Mouse (Mus musculus): ENCODE data around the gene S1pr5.
"Not testable (repeated sequence)": the region's sequence is repeated elsewhere in the genome, so short reads cannot be mapped to it uniquely, and the experiment has no call there.

S1pr5 gene

GRCm38 (mm10) chr9:21238004-21238732 lies 10.1 kb downstream of the S1pr5 start:
- no peak for DNase-seq (ENCODE audit: extremely low read depth, low read depth)

GRCm38 (mm10) chr9:21237368-21238003 lies 10.8 kb downstream of the S1pr5 start:
- no peak for DNase-seq (ENCODE audit: extremely low read depth, low read depth)

DNA sequence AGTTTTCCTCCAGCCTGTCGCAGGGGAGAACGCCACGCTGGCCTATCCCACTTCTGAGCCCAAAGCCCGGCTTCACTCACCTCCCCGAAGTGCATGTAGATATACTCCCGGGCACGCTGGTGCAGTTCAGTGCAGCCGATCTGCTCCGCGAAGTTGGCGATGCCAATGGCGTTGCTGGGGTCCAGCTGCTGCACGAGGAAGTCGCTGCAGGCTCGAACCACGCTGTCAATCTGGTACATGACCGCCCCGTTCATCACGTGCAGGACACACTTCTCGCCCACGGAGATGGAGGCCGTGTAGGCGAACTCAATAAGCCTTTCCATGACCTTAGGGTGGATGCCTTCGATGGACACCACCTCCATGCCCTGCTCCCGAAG lies 11.3 kb downstream of the S1pr5 start:
- no peak for DNase-seq (ENCODE audit: extremely low read depth, low read depth)

- no peak for DNase-seq (ENCODE audit: extremely low read depth, low read depth)
Observed at GRCm38 (mm10) chr9:21235341-21235740, 12.9 kb downstream of the S1pr5 start.

DNA sequence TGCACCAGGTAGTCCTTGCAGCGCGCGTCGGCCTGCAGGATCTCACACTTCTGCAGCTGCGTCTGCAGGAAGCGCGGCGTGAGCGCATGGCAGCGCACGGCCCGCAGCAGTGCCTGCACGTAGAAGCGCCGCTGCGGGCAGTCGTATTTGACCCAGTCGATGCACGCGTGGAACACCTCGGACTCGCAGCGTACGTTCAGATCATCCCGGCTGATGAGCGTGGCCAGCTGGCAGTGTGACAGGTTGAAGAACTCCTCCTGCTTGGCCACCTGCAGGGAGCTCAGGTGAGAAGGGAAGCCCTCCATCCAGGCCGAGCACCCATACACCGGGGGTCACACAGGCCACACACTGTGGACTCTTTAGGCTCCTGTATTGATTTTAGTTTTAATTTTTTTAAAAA lies 14.4 kb downstream of the S1pr5 start:
- DNase-seq (ENCODE audit: extremely low read depth, low read depth), result no peak

- DNase-seq (ENCODE audit: extremely low read depth, low read depth), result no peak
Observed at GRCm38 (mm10) chr9:21233366-21233765, 14.9 kb downstream of the S1pr5 start.

DNA sequence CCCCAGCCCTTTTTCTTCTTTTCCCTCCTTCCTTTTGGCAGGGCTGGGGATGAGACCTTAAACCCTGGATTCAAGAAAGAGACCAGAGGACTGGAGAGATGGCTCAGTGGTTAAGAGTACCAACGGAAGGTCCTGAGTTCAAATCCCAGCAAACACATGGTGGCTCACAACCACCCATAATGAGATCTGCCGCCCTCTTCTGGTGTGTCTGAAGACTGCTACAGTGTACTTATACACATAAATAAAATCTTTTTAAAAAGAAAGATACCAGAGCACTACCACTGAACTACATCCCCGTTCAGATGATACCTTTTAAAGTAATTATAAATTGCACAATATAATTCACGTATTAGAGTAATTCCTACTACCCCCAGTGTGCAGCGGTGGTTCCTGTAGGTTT lies 15.4 kb downstream of the S1pr5 start:
- no peak for DNase-seq (ENCODE audit: extremely low read depth, low read depth)

DNA sequence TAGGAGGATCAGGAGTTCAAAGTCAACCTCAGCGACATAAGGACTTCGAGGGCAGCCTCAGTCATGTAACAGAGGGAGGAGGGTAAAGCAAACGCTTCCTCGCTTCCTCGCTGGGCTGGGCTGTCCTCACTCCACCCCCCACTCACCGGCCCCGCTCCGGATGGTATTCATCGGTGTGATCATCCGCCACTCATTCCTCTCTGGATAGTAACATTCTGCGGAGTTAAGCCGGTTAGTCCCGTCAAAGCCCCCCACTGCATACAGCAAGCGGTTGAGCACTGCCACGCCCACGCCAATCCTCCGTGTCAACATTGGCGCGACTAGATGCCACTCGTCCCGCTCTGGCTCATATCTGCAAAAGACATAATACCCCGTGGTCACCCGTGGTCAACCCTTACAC lies 16.7 kb downstream of the S1pr5 start:
- DNase-seq (ENCODE audit: extremely low read depth, low read depth), result no peak

DNA sequence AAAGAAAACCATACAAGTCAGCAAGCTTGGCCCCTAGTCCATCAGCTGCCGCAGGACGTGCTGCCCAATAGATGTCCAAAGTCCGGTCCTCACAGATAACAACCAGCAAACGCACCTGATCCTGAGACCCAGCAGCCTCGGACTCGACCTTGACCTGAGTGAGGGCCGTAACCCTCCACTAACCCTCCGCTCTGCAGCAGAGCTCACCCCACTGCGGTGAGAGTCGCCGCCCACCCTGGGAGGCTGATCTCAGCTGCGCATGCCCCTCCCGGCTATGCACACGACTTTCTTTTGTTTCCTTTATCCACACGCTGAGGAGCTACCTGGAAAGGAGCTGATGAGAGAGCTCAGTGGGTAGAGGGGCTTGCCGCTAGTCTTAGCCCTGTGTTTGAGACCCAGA lies 20.9 kb downstream of the S1pr5 start:
- DNase-seq (ENCODE audit: extremely low read depth, low read depth), result no peak

DNA sequence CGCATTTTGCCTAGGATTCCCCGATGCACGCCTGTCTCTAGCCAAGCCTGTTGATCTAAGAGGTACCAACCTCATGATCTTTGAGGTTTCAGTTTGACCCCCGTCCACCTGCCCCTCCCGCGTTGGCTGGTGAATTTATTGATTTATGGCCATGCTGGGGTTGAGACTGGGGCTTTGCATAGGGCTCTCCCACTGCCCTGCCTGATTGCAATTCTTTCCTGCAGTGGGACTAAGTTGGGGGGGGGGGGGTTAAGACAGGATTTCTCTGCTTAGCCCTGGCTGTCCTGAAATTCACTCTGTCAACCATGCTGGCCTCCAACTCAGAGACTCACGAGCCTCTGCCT lies 22.9 kb downstream of the S1pr5 start:
- no peak for DNase-seq (ENCODE audit: extremely low read depth, low read depth)

- peak; percentile 85 for DNase-seq (ENCODE audit: extremely low read depth, low read depth)
Observed at GRCm38 (mm10) chr9:21224576-21225414, 23.4 kb downstream of the S1pr5 start.

DNA sequence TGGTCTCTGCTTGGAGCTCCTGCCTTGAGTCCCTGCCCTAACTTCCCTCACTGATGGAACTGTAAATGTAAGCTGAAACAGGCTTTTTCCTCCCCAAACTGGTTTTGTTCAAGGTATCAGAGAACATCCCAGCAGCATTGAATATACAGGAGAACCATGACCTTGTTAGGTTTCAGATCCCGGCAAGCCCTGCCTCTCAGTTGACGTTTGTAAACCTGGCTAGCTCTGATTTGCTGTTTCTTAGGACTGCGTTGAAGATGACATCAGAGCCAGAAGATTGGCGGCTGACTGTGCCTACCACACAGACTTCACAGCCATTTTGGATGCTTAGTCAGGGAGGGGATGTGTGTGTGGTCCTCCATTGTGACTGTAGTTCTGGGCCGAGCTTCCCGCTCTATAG lies 24.3 kb downstream of the S1pr5 start:
- no peak for DNase-seq (ENCODE audit: extremely low read depth, low read depth)

DNA sequence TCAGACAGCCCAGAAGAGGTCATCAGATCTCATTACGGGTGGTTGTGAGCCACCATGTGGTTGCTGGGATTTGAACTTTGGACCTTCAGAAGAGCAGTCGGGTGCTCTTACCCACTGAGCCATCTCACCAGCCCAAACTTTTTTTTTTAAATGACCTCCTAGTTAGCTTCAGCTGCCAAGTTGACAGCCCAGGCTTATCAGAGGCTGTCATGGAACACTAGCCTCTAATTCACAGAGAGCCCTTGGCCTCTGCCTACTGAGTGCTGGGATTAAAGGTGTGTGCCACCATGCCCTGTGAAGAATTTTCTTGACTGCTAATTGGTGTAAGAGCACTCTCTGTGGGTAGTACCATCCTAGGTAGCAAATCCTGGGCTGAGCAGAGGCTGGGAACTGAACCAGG lies 24.8 kb downstream of the S1pr5 start:
- not testable (repeated sequence) for DNase-seq (ENCODE audit: extremely low read depth, low read depth)

GRCm38 (mm10) chr9:21221383-21221929 lies 26.8 kb downstream of the S1pr5 start:
- peak; percentile 89 for DNase-seq (ENCODE audit: extremely low read depth, low read depth)

DNA sequence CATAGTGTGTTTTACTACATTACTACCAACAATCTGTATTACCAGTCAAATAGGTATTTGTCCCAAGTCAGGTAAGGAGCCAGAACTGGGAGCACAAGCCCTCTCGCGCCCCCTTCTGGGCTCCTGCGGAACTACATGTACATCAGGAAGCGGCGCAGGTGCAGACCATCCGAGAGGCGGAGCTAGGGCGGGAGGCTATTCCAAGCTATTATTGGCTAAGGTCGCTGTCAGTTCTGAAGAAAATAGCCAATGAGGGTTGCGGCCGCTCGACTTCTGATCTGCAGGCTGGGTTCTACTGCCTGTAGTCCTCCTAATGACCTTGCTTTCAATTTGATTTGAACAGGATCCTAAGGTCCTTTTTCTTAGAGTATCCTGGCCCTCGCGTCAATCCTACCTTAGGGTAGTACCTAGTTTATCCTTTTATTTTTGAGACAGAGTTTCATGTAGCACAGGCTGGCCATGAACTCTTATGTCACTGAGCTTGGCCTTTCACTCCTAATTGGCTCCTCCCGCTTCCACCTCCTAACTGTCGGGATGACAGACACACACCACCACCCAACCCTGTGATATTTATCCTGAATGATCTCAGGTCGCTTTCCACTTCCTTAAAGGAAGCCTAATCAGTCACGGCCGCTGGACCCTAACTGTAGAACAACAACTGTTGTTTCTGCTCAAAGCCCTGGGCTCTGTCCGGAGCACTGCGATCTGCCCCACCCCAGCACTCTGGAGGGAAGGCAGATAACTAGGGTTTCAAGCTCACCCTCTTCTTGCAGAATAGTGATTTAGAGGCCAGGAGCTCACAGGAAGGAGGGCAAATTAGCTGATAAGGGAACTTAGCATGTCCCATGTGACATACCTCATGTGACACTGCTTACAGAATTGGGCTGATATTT lies 27.5 kb downstream of the S1pr5 start:
- peak; percentile 96 for DNase-seq (ENCODE audit: extremely low read depth, low read depth)

DNA sequence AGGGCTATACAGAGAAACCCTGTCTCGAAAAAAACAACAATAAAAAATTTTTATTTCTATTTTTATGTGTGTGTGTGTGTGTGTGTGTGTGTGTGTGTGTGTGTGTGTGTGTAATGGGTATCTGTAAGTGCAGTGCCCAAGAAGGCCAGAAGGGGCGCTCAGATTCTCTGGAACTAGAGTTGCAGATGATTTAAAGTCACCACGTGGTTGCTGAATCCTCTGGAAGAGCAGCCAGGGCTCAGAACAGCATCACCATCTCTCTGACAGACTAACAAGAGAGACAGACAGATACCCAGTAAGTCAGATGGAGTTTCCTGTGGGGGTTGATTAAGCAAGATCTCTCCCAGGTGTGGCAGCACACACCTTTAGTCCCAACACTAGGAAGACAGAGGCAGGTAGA lies 28.4 kb downstream of the S1pr5 start:
- peak; percentile 52 for DNase-seq (ENCODE audit: extremely low read depth, low read depth)

GRCm38 (mm10) chr9:21216050-21216841 lies 32.0 kb downstream of the S1pr5 start:
- DNase-seq (ENCODE audit: extremely low read depth, low read depth), result no peak

GRCm38 (mm10) chr9:21213617-21214190 lies 34.5 kb downstream of the S1pr5 start:
- no peak for DNase-seq (ENCODE audit: extremely low read depth, low read depth)

DNA sequence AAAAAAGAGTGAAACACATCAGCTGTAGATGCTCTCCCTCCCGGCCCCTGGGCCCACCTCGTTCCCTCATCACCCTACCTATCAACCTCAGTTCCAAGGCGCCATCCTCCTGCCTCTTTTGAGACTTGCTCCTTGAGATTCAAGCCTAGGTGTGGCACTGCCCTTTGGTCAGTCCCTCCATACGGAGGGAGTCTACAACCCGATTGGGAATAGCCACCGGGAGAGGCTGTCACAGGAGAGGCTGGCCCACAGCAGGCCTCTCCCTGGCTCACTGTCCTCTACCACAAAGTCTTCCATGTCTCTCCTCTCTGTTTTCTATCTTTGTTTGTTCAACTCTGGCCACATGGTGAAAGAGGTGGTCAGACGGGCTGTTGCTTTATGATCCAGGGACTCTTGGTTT lies 36.6 kb downstream of the S1pr5 start:
- no peak for DNase-seq (ENCODE audit: extremely low read depth, low read depth)

GRCm38 (mm10) chr9:21210821-21211220 lies 37.4 kb downstream of the S1pr5 start:
- no peak for DNase-seq (ENCODE audit: extremely low read depth, low read depth)

Measured in MEL-GATA-1-ER (cell line).